Mouse (Mus musculus): Measurements from ENCODE around the gene Neu1.
A peak's percentile ranks its signal among the peaks of the same experiment; 100 is the strongest.
"Not testable (repeated sequence)": the region's sequence is repeated elsewhere in the genome, so short reads cannot be mapped to it uniquely, and the experiment has no call there.

The Neu1 gene

GRCm38 (mm10) chr17:34901948-34902347 lies 29.1 kb upstream of the Neu1 start:
- DNase-seq (ENCODE audit: low spot score in 2 of 2): not testable (repeated sequence)

GRCm38 (mm10) chr17:34902895-34903294 lies 28.2 kb upstream of the Neu1 start:
- no peak for DNase-seq (ENCODE audit: low spot score in 2 of 2)

GRCm38 (mm10) chr17:34910982-34911381 lies 20.1 kb upstream of the Neu1 start:
- DNase-seq (ENCODE audit: low spot score in 2 of 2): no peak

GRCm38 (mm10) chr17:34911945-34912351 lies 19.1 kb upstream of the Neu1 start:
- peak; percentile 74 to 76 for DNase-seq (ENCODE audit: low spot score in 2 of 2)

GRCm38 (mm10) chr17:34913930-34914665 lies 17.0 kb upstream of the Neu1 start, which contains the start of gene Slc44a4:
Gene Slc44a4, plus strand, starts transcription at chr17:34914466.
- DNase-seq (ENCODE audit: low spot score in 2 of 2): no peak

- DNase-seq (ENCODE audit: low spot score in 2 of 2): no peak
These were observed 15.6 kb upstream of the Neu1 start for GRCm38 (mm10) chr17:34915410-34915831.

GRCm38 (mm10) chr17:34916316-34916715 lies 14.7 kb upstream of the Neu1 start:
- DNase-seq (ENCODE audit: low spot score in 2 of 2): no peak

- DNase-seq (ENCODE audit: low spot score in 2 of 2): no peak
These were observed 13.9 kb upstream of the Neu1 start for GRCm38 (mm10) chr17:34917188-34917587.

GRCm38 (mm10) chr17:34922939-34923338 lies 8.1 kb upstream of the Neu1 start:
- DNase-seq (ENCODE audit: low spot score in 2 of 2): no peak

- DNase-seq (ENCODE audit: low spot score in 2 of 2): no peak
These were observed 6.8 kb upstream of the Neu1 start for GRCm38 (mm10) chr17:34924258-34924657.

GRCm38 (mm10) chr17:34927306-34928019 lies 3.6 kb upstream of the Neu1 start:
- DNase-seq (ENCODE audit: low spot score in 2 of 2): no peak

- no peak for DNase-seq (ENCODE audit: low spot score in 2 of 2)
These were observed 2.2 kb upstream of the Neu1 start for GRCm38 (mm10) chr17:34928841-34929240.

GRCm38 (mm10) chr17:34931735-34932098 lies 664 bp downstream of the Neu1 start:
- peak; percentile 48 to 52 for DNase-seq (ENCODE audit: low spot score in 2 of 2)

- peak; percentile 60 to 72 for DNase-seq (ENCODE audit: low spot score in 2 of 2)
These were observed 1.2 kb downstream of the Neu1 start for GRCm38 (mm10) chr17:34932287-34932686.

GRCm38 (mm10) chr17:34934031-34934430 lies 3.0 kb downstream of the Neu1 start:
- DNase-seq (ENCODE audit: low spot score in 2 of 2): no peak

GRCm38 (mm10) chr17:34934830-34935229 lies 3.8 kb downstream of the Neu1 start:
- DNase-seq (ENCODE audit: low spot score in 2 of 2): peak in 1 of 2 experiments; percentile 27

GRCm38 (mm10) chr17:34937960-34938505 lies 7.0 kb downstream of the Neu1 start:
- DNase-seq (ENCODE audit: low spot score in 2 of 2): no peak

- no peak for DNase-seq (ENCODE audit: low spot score in 2 of 2)
These were observed 10.4 kb downstream of the Neu1 start for GRCm38 (mm10) chr17:34941344-34942041.

- DNase-seq (ENCODE audit: low spot score in 2 of 2): no peak
These were observed 12.2 kb downstream of the Neu1 start for GRCm38 (mm10) chr17:34943128-34943815.

- no peak for DNase-seq (ENCODE audit: low spot score in 2 of 2)
These were observed 13.3 kb downstream of the Neu1 start for GRCm38 (mm10) chr17:34944362-34944761.

GRCm38 (mm10) chr17:34946486-34947140 lies 15.6 kb downstream of the Neu1 start:
- no peak for DNase-seq (ENCODE audit: low spot score in 2 of 2)
